Mouse (Mus musculus): ENCODE data around the gene Pramel1.
"Not testable (repeated sequence)": the region's sequence is repeated elsewhere in the genome, so short reads cannot be mapped to it uniquely, and the experiment has no call there.

Pramel1 gene

DNA sequence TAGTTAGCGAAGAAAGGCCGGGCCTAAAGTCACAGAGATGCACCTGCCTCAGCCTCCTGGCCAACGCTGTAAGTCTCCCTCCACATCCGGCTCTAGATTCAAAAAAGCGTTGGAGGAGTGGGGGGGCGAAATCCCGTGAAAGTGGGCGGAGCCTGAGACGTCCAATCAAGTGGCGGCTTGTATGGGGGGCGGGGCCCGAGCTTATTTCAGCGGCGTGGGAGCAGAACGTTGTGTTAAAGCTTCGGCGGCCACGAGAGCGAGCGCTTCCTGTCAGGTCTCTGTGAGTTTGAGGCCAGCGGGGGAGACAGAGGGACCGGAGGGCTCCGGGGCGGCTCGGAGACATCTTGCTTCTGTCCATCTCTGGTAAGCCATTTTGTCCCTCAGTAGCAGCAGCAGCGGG, at the start of gene Pramel1:
Gene Pramel1, plus strand, starts transcription at position 248 of the 400 bp plus-strand sequence.
- DNase-seq (ENCODE audit: low read depth, low spot score): no peak

DNA sequence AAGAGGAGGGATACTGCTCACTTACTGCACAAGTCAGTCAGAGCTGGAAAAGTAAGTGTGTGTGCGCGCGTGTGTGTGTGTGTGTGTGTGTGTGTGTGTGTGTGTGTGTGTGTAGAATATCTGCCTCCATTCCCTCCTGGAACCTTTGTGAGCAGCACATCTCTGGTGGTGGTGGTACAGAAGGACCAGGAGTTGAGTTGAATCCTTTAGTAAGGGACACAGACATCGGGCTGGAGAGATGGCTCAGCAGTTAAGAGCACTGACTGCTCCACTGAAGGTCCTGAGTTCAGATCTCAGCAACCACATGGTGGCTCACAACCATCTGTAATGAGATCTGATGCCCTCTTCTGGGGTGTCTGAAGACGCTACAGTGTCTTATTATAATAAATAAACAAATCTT, 48.7 kb upstream of the Pramel1 start:
- not testable (repeated sequence) for DNase-seq (ENCODE audit: low read depth, low spot score)

DNA sequence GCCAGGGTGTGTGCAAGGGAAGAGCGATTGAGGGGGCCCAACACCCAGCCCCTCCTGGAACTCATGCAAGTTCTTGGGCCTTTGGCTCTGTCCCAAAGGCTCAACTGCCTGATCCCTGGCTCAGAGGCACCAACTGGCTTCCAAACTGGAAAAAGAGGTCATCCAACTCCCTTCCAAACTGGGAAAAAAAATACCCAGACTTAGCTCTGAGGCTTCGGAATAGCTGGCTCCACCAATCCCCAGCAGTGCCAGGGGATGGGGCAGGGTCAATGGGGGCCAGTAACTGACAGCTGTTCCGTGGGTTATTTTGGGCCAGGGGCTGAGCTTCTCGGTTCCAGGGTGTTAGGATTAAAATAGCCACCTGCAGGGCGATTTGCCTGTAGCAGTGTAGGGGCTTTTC, 45.5 kb upstream of the Pramel1 start:
- no peak for DNase-seq (ENCODE audit: low read depth, low spot score)

DNA sequence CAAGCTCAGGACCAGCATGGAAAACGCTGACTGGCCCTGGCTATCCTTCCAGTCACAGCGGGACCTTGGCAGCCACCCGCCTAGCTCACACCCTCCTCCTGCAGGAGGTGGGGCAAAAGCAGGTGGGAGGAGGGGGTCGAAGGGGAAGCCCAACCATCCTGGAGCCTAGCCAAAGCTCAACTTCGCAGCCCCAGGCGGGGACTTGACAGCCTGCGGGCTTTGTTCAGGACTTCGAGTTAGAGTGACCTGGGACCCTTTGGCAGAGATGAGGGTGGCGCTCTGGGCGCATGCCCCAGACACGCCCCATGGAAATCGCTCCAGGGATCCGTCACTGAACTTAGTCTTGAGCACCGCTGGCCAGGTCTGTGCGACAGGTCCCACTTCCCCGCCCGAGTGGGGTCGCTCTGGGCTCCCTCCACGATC, 44.7 kb upstream of the Pramel1 start, which contains the start of gene Lrrc38:
Gene Lrrc38, plus strand, starts transcription at position 274 of the 423 bp plus-strand sequence.
- DNase-seq (ENCODE audit: low read depth, low spot score): peak; percentile 42

DNA sequence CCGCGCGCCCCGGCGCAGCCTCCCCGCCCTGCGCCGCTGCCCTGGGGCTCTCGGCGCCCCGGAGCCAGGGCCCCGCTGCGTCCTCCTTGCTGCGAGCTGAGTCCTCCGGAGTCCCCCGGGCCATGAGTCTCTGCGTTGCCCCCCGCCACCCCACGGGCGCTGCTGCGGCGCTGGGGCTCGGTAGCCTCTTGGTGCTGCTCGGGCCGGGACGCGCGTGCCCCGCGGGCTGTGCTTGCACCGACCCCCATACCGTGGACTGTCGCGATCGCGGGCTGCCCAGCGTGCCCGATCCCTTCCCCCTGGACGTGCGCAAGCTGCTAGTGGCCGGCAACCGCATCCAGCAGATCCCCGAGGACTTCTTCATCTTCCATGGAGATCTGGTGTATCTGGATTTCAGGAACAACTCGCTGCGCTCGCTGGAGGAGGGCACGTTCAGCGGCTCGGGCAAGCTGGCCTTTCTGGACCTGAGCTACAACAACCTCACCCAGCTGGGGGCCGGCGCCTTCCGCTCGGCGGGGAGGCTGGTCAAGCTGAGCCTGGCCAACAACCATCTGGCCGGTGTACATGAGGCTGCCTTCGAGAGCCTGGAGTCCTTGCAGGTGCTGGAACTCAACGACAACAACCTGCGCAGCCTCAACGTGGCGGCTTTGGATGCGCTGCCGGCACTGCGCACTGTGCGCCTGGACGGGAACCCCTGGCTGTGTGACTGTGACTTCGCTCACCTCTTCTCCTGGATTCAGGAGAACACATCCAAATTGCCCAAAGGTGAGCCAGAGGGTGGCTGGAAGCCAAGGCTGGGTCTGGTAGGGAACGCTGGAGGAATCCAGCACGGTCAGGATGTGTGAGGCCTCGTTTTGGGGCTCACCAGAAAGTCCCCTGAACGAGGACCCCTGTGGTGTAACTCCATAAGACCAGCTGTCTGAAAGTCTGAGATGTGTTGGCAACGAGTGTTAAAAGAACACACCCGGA, 43.9 kb upstream of the Pramel1 start:
- no peak for DNase-seq (ENCODE audit: low read depth, low spot score)

DNA sequence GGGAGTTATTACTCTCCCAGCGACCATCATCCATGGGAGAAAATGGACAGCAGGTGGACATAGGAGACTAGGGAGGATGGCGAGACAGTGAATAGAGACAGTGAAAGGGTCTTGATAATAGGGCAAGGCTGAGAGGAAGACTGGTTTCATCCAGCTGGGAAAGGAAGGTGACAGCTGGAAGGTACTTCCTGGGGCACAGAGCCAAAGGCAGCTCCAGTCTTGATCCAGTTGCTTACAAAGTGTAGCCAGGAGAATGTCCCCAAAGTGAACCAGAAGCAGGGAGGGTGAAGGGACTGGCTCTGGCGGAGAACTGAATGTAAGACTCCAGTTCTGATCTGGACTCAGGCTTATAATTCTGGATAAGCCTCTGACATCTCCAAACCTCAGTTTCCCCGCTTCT, 41.9 kb upstream of the Pramel1 start:
- DNase-seq (ENCODE audit: low read depth, low spot score): no peak

DNA sequence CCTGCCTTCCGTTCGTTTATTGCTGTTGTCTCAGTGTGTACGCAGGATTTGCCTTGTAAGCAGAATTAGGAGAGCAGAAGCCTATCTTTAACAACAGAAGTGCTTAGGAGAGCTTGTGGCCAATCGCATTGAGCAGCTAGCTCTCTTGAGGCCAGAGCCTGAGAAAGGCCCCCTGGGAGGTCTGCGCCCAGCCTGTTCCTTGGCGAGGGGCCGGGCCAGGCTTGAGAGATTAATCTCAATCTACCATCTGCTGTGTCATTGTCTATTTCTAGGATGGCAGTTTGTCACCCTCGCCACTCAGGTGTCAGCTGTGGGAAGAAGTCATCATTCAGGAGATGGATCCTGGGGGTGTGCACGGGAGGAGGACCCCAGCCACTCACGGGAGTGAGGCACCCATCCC, 32.7 kb upstream of the Pramel1 start:
- peak; percentile 14 for DNase-seq (ENCODE audit: low read depth, low spot score)

DNA sequence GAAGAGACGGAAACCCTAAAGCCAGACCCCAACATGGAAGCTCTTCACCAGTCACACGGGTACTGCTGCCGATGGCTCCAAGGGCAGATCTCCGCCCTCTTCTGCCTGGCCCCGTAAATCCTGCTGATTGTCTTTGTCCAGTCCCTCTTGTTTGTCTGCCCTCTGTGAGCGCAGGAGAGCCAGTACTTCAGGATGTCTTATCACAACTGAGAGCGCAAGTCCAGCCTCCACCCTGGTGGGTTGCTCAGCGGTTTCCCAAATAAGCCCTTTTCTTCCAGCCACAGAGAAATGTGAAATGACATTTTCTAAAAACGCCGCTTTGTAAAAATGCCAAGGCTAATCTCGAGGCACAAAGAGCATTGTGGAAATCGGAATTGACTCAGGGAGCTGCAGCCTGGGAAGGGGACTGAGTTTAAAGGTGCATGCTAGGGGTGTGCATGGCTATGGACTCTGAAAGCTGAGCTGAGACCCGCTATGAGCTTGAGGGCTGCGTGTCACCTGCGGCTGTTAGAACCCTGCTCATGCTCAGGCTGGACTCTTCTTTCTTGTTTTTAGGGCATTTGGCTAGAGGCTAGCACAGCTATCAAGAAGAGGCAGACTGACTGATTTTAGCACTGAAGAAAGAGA, 27.7 kb upstream of the Pramel1 start:
- no peak for DNase-seq (ENCODE audit: low read depth, low spot score)

DNA sequence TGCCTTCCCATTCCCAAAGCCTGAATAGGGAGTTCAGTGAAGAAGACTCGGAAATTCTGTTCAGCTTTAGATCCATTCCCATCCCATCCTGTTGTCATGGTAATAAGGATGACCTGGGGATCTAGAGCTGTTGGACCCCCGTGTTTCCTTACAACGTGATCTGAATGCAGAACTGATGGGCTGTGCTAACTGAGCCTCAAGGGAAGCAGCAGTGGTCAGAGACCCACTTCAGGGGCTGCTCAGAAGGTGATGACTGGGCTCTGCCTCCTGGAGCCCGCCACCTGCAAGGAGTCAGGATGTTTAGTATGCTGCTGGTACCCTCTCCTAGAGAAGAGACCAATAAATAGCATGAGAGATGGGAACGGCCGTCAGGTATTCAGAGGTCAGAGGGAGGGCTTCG, 14.7 kb upstream of the Pramel1 start:
- DNase-seq (ENCODE audit: low read depth, low spot score): peak; percentile 53

DNA sequence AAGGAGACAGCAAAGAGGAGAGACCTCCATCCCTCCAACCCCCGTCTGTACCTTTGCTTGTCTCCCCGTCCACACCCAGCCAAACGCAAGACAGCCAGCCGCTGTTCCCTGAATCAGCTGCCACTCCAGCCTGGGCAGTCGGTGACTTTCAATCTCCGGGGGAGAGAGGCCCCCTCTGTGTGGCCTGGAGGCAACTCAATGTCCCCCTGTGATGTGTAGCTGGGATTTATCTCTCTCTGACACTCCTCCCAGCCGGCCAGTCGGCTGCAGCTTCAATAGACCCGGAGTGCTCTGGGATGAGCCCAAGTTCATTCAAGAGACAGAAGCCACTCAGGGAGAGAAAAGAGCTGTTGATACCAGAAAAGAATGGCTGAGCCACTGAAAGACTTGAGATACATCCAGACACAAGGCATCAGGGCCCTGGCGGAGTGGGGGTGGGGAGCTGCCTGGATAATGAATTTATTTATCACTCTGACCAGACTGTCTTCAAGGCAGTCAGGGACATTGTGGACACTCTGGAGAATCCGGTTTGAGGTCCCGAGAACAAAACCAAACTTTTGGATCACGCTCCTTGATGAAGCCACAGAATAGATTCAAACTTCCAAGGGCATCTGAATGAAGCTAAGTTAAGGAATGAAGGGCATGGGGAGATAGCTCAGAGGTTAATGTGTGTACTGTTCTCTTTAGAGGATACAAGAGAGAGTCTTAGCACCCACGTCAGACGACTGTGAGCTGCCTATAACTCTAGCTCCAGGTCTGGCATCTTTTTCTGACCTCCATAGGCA, 14.1 kb upstream of the Pramel1 start:
- peak; percentile 61 for DNase-seq (ENCODE audit: low read depth, low spot score)

DNA sequence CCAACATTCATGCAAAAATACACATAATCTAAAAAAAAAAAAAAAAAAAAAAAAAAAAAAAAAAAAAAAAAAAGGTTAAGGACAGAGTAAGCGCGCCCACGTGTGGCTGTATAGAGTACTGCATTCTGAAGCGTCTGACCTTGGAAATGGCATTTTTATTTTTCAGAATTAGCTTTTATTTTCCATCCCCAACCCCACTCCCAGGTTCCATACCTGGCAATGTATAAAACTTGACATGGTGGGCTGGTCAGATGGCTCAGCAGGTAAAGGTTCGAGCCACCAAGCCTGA, 13.6 kb upstream of the Pramel1 start:
- peak; percentile 50 for DNase-seq (ENCODE audit: low read depth, low spot score)

DNA sequence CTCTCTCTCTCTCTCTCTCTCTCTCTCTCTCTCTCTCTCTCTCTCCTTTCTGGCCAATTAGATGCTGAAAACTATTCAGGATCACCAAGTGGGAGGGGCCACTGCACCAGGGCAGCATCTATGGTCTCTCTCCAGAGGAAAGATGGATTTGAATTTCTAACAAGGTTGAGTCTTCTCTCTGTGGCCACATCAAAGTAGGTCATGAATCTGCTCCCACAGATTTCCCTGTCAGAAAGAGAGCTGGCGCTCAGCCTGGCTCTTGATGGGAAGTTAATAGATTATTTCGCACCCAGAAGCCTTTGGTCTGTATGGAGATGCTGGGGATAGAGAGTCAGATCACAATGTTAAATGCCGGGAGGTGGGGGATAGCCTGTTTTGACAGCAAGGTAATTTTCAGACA, 12.1 kb upstream of the Pramel1 start:
- no peak for DNase-seq (ENCODE audit: low read depth, low spot score)

DNA sequence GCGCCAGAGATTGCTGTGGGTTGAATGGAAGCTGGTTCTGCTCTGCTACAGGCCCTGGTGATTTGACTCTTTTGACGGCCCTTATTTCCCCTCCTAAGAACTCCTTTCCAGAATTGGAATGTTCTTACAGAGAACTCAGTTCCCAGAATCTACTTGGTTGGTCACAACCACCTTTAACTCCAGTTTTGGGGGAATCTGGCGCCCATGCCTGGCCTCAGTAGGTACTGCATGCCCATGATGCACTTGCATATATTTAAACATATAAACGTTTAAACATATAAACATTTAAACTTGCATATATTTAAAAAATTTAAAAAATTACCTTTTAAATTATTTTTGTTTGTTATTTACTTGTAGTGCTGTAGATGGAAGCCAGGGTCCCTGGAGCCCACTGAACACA, 10.6 kb upstream of the Pramel1 start:
- DNase-seq (ENCODE audit: low read depth, low spot score): peak; percentile 18

DNA sequence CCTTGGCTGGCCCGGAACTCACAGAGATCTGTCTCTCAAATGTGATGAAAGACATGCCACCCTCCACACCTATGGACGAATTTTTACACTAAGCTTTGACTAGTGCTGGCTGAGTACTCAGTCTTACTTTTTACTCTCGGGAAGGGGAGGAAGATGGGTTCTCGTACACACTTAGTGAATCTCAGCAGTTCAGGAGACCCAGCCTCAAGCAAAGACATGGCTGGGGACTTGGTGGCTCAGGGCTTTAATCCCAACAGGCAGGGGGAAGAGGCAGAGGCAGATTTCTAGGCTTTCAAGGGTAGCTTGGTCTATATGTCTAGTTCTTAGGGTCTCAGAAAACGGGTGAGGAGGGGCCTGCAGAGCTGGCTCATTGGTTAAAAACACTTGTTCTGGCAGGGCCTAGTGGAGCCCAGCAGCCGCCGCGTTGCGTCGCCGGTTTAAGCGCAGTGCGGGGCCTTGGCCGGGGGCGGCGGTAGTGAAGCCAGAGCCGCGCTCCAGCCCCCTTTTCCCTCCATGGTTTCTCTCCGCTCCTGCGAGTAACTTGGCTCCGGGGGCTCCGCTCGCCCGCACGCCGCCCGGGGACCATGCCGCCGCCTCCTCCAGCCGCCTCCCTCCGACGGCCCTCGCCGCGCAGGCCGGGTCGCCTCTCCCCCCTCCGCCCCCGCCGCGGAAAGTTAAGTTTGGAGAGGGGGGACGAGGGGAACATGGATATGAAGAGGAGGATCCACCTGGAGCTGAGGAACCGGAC, 5.1 kb upstream of the Pramel1 start:
- DNase-seq (ENCODE audit: low read depth, low spot score): peak; percentile 43

DNA sequence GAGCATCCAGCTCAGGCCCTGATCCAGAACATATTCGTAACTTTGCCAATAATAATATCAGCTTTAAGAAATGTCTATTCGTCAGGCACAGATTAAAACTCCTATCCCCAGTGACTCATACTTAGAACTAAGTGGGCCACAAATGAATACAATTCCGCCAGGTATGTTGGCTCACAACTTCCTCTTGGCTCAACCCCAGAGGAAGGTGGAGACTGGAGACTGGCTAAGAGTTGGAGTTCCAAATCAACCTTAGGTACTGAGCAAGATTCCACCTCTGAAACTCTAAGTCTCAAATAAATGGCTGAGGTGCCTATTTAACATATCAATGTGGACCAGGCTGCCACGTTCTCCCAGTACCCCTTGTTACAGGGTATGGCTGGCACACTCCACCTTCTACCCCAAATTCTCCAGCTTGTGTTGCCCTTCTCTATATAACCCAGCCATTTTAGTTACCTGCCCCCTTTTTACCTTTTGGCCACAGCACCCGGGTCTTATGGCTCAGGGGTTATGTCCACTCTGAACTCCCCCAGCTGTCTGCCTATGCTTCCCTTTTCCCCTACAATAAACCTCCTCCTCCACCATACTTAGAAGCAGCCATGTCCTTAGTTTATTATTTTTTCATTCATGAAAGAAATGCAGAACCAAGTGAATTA, 17.5 kb downstream of the Pramel1 start:
- DNase-seq (ENCODE audit: low read depth, low spot score): no peak

DNA sequence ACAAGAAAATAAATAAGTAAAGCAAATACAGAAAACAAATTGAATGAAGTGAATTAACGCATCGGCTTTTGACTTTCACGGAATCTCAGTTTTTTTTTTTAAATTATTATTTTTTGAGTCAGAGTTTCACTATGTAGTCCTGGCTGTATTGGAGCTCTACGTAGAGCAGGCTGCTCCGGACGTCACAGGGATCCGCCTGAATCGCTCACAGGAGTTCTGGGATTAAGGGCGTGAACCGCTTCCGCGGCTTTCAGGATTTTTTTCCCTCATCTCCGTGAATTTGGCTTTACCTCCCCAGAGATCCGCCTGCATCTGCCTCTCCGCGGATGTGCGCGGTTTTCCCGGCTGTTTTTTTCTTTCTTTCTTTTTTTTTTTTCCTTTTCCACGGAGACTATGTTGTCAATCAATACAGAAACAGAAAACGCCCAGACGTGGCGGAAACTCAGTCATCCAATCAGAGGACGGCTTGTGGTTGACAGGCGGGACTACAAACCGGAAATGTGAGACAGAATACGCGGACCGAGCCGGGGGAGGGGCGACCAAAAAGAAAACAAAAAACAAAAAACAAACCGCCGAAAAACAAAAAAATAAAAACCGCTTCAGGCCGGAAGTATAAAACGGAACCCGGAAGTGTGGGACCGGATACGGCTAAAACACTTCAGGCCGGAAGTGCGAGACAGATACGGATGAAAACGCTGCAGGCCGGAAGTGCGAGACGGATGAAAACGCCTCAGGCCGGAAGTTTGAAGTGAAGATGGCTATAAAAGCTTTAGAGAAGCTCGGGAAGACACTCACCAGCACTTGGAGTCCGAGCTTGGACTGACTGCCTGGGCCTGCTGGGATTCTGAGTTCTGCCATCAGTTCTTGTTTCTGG, 18.2 kb downstream of the Pramel1 start, which contains the start of gene Pramef8:
Gene Pramef8, plus strand, starts transcription at position 208 of the 874 bp plus-strand sequence.
- peak; percentile 94 for DNase-seq (ENCODE audit: low read depth, low spot score)

DNA sequence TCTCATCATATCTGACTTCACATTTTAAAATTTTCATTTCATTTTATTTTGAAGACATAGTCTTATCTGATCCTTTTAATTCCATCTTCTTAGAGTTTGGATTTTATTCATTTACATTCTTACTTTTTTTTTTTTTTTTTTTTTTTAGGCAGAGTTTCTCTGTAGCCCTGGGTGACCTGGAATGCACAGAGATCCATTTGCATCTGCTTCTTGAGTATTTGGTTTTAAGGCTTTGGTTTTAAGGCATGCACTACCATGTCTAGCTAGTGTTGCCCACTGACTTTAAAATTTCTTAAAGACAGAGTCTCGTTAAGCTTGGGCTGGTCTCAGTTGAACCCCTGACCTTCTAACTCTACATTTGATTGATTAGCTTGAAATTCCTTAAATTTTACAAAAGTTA, 19.4 kb downstream of the Pramel1 start:
- no peak for DNase-seq (ENCODE audit: low read depth, low spot score)

DNA sequence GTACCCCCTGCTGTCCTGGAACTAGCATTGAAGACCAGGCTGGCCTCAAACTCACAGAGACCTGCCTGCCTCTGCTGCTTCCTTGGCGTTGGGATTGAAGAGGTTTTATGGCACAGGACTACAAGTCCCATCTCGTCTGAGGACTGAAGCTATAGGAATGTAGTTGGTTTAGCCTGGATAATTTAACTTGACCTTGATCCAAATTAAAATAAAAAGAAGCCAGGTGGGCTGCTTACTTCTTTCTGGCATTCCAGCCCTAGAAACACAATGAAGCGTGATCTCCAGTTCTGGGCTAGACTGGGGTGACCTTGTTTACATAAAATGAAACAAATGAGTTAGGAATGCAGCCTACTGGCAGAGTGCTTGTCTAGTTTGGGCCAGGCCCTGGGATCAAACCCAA, 19.9 kb downstream of the Pramel1 start:
- no peak for DNase-seq (ENCODE audit: low read depth, low spot score)

DNA sequence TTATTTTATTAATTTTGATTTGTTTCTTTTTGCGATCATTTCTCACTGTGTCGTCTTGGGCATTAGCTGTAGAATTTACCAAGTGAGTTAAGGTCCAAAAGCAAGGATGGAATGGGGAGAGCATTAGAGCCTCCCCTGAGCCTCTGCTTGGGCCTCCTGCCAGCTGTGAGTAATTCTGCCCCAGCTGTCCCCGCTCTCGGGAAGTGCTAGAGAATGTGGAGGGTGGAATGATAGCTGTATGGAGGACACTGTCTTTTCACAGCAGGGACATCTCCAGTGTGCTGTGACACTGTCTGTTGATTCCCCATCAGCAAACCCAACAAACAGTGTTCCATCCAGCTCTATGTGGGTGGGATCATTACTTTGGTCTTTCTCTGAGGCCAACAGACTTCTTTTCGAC, 32.5 kb downstream of the Pramel1 start:
- DNase-seq (ENCODE audit: low read depth, low spot score): not testable (repeated sequence)

Measured in mesoderm, embryonic 11.5 days (tissue).